Mouse (Mus musculus) brown adipose tissue, adult 24 weeks (tissue): ENCODE measurements around the gene Adam11. TPM values are rescaled to one million over a fixed set of nuclear protein-coding genes. Genes with fewer than 3 reads are reported as not detected.
A peak's percentile ranks its signal among the peaks of the same experiment; 100 is the strongest.

Experiments used
- H3K27ac ChIP-seq: fragments of 200-500 bp; replicated peaks from 2 replicates; pipeline ENCODE4 v1.5.1; 2012; ENCODE audit warnings: low read depth, mild to moderate bottlenecking, low read length
- H3K4me1 ChIP-seq: fragments of 200-500 bp; 2 replicates; pipeline ENCODE4 v1.6.1; 2012; ENCODE audit warnings: low read length, mixed read lengths; ENCODE audit not compliant: control insufficient read depth, insufficient read depth, insufficient read length
- H3K4me3 ChIP-seq: fragments of 200-500 bp; 2 replicates; pipeline ENCODE4 v1.5.1; 2012; ENCODE audit warnings: low read depth, mild to moderate bottlenecking, low read length, moderate library complexity; ENCODE audit not compliant: insufficient read depth
- polyA plus RNA-seq: library from polyadenylated mRNA; stranded (reverse); fragments of >200 nt; gene quantifications from 2 replicates; pipeline ENCODE4 v1.2.4, GENCODE M21; 2012; ENCODE audit not compliant: missing spikeins, insufficient read depth, insufficient read length

Adam11 gene
- polyA plus RNA-seq, 1 experiment: 0.59 TPM

DNA sequence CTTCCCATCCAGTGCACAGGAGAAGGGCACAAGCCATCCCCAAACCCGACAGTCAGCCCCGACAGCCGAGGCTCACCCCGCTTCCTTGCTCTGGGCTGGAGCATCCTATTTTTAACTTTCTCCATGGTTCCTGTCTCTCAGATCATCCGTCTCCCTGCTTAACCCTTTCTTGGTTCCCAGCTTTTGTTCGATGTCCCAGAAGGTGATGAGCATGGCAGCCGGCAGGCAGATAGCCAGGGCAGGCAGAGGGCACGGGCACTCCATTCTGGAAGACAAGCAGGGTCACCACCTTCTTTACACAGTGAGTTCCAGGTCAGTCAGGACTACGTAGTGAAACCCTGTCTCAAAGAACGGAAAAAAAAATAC lies 19.7 kb downstream of the Adam11 start:
- peaks cover 20% of the 10 kb centered on the region for H3K4me1 ChIP-seq

DNA sequence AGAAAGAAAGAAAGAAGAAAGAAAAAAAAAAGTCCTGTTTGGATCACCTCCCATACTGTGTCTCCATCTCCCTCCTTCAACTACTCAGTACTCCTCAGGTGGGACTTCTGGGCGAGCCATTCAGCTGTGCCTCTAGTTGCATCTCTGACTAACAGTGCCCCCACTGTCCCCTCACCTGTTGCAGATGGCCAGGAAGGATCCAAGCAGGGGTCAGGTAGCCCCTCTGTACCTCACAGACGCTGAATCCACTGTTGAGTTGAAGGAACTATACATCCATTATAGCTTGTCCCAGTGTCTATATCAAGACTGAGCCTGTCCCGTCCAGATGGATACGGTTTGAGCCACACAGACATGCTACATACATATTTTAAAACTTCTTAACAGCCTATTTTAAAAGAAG lies 20.3 kb downstream of the Adam11 start:
- peaks cover 20% of the 10 kb centered on the region for H3K4me1 ChIP-seq
- no peak overlapping the region for H3K27ac ChIP-seq
- no peak overlapping the region for H3K4me3 ChIP-seq

More for the DNA sequence above, 19.7 kb downstream of the Adam11 start:
- H3K27ac ChIP-seq: peak overlapping the region; percentile 93
- no peak overlapping the region for H3K4me3 ChIP-seq

DNA sequence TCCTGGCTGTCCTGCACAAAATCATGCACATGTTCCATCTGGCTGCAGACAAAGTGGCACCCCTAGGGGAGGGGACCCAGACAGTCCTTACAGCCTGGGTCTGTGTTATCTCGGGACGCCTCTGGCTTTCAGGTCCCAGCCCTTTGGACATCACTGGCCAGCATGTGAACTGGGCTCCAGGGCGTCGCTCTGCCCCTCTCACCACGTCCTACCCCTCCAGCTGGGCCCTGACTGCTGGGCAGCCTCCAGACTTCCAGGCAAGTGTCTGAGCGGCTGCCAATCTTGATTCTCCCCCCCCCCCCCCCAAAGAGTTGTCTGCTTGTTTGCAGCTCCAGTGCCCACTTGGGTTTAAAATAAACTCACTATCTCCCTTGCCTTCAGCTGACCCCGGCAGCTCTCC lies 22.2 kb downstream of the Adam11 start:
- H3K27ac ChIP-seq: no peak overlapping the region
- no peak overlapping the region for H3K4me3 ChIP-seq
- H3K4me1 ChIP-seq: peaks cover 14% of the 10 kb centered on the region

DNA sequence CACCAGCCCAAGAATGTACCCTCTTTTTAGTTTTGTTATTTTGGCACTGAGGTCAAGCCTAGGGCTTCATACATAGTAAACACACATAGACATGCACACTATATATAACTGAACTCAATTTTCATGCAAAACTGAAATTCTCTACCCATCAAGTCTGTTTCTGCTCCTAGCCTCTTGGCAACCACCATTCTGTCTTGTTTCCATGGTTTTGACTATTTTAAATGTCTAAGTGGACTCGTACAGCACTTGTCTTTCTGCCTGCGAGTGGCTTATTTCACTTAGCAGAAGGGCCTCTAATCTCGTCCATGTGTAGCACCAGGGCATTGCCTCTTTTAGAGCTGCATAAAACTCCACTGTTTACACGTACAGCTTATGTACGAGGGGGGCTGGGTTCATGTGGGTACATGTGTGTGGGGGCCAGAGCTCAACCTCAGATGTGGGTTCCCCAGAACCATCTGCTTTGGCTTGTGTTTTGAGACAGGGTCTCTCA lies 26.5 kb downstream of the Adam11 start:
- H3K4me1 ChIP-seq: peaks cover 3% of the 10 kb centered on the region
- H3K4me3 ChIP-seq: no peak overlapping the region
- no peak overlapping the region for H3K27ac ChIP-seq

DNA sequence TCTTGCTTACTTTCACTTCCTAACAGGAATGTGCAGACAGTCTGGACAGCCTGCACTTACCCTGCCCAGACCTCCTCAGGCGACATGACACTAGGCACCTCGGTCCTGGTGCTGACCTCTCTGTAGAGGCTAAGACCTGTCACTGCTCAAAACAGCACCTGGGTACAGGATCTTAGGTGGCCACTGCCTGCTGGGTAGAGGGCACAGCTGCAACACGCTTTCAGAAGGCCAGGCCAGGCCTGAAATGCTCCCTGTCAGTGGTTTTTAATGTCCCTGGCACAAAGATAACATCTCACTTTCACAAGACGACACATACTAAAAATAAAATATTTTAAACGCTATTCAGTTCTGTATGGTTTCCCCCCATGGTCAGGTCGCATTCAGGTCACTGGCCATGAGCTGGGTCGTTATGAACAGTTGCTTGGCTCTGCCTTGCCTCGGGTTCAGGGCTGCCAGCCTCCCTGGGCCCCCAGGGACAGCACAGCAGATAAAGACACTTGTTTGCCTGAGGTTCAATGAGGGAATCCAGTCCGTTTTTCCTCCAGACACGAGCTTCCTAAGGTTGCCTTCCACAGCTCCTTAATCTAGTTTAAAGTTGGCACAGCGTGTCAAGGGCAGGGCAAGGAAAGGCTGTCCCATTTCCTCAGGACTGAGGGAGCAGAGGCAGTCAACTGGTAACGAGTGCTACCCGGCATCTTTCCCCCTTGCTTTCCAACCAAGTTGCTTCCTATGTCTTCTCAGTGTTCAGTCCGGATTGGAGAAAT lies 30.6 kb downstream of the Adam11 start:
- H3K4me1 ChIP-seq: peaks cover 3% of the 10 kb centered on the region
- H3K4me3 ChIP-seq: no peak overlapping the region
- peak overlapping the region; percentile 30; the same call in 1 of the 2 replicates for H3K27ac ChIP-seq

DNA sequence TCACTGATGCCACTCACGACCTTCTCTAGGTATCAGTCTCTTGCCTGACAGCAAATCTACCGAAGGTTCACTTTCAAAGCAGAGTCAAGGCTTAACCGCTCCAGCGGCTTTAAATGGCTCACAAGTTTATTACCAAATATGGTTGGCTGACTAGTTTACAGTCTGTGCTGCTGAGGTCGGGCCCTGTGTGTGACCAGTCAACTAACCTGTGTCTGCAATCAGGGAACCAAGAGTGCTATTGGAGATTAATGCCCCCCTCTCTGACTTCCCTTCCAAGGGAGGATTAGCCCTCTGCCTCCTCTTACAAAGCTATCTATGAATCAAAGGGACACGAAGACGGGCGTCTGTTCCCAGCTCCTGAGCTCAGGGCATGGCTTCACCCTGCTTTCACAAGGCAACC lies 32.9 kb downstream of the Adam11 start:
- peaks cover 3% of the 10 kb centered on the region for H3K4me1 ChIP-seq
- H3K4me3 ChIP-seq: no peak overlapping the region
- H3K27ac ChIP-seq: no peak overlapping the region

DNA sequence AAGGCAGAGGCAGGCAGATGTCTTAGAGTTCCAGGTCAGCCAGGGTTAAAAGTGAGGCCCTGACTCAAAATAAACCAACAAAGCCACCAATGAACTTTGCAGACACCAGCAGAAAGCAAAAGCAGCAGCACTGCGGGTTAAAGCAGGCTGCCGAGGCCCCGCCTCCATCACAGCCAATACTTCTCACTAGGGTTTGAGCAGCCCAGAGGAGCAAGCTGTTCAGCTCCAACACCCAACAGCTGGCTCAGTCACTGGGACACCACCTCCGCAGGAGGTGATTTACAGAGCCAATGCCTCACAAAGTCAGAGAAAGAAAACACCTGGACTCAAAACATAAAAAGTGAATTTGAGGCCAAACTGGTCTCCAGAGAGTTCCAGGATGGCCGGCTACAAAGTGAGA lies 42.2 kb downstream of the Adam11 start:
- no peak overlapping the region for H3K27ac ChIP-seq
- H3K4me1 ChIP-seq: no peaks in the 10 kb centered on the region
- H3K4me3 ChIP-seq: no peak overlapping the region

DNA sequence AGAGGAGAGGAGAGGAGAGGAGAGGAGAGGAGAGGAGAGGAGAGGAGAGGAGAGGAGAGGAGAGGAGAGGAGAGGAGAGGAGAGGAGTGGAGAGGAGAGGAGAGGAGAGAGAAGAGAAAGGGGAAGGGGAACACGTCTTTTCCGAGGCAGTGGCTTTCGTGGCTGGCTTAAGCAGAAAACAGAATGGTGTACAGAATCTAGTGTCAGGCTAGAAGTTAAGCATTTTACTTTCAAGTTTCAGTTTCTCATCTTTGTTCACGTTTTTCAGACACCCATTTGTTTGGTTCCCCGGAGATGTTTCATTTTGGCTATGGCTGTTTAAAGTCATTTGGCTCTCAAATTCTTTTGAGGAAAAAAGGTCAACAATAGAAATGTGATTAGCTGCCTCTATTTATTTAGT lies 47.0 kb downstream of the Adam11 start:
- Histone ChIP-seq H3K27ac (no peak overlapping the region), H3K4me1 (0 out of 2 replicates have a peak, but pooled peaks cover 2% of the 10 kb centered on the region), H3K4me3 (no peak overlapping the region)

DNA sequence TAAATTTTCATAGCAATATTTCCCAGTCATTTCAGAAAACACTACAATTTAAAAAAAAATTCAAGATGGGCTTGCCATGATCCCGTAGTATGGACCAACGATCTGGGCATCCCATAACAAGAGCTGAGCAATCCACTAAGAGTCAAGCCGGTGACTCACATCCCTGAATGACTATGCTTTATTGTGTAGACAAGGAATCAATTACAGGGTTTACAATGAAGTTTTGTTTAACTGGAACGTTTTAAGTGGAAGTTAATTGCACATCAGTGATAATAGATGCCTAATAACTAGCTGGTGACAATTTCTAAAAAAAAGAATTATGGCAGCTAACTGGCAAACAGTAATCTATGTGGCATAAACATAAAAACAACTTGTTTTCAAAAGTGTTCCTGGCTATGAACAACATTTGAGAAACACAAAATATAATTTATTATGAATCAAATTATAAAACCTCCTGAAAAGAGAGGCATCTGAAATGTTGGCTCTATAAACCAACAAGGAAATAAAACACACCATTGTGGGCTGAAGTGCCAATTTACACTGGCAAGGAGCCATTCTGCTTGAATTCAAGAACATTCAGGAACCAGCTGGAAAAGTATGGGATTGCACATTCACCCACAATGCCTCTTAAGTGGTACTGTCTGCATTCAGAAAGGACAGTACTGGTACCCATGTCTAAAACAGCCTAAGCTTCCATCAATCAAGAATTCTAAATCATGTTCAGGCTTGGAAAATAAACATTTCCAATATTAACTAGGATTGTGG lies 49.7 kb downstream of the Adam11 start:
- H3K4me1 ChIP-seq: 0 out of 2 replicates have a peak, but pooled peaks cover 2% of the 10 kb centered on the region
- no peak overlapping the region for H3K4me3 ChIP-seq
- H3K27ac ChIP-seq: no peak overlapping the region

DNA sequence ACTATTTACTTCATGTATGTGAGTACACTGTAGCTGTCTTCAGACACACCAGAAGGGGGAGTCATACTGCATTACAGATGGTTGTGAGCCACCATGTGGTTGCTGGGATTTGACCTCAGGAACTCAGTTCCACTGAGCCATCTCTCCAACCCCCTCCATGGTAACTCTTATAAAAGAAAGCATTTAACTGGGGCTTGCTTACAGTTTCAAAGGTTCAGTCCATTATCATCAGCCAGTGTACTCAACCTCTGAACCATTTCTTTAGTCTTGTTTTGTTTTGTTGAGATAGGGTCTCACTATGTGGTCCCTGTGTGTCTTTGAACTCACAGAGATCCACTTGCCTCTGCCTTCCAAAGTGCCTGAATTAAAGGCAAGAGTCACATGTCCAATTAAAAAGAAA lies 53.6 kb downstream of the Adam11 start:
- Histone ChIP-seq H3K27ac (no peak overlapping the region), H3K4me1 (0 out of 2 replicates have a peak, but pooled peaks cover 2% of the 10 kb centered on the region), H3K4me3 (no peak overlapping the region)

DNA sequence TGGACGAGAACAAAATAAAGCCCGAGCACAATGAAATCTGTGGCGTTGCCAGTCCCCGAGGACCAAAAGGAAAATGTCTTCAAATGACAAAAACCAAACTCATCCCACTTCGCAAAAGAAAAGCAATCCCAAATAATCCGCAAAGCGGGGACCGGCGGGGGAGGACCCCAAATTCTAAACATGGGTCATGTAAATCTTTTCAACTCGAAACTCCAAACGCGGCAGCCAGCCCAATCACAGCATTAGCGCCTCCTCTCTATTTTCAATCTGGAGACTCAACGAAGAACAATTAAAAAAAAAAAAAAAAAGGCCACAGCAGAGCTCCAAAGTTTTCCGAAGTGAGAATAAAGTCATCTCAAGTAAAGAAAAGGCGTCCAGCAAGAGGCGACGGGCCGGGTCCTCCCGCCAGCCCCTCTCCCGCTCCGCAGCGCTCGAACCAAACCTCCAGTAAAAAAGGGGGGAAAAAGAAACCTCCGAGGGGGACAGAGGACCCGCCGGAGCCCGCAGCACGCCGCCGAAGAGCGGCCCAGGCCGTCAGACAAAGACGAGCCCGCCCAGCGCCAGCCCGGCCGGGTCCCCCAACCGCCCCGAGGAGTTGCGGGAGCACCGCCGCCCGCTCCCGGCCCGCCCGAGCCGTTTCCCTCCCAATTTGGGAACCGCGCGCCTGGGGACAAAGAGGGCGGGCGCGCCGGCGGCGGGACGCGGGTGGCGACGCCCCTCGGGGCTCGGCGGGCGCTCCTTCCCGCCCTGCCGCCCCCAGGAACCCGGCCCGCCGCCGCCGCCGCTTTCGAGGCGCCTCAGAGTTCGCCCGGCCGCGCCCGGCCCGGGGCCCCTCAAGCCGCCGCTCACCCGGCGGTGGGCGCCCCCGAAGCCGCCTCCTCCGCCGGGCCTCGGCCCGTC lies 57.1 kb downstream of the Adam11 start:
- no peaks in the 10 kb centered on the region for H3K4me1 ChIP-seq
- peak overlapping the region; percentile 60 for H3K27ac ChIP-seq
- peak overlapping the region; percentile 55 for H3K4me3 ChIP-seq

DNA sequence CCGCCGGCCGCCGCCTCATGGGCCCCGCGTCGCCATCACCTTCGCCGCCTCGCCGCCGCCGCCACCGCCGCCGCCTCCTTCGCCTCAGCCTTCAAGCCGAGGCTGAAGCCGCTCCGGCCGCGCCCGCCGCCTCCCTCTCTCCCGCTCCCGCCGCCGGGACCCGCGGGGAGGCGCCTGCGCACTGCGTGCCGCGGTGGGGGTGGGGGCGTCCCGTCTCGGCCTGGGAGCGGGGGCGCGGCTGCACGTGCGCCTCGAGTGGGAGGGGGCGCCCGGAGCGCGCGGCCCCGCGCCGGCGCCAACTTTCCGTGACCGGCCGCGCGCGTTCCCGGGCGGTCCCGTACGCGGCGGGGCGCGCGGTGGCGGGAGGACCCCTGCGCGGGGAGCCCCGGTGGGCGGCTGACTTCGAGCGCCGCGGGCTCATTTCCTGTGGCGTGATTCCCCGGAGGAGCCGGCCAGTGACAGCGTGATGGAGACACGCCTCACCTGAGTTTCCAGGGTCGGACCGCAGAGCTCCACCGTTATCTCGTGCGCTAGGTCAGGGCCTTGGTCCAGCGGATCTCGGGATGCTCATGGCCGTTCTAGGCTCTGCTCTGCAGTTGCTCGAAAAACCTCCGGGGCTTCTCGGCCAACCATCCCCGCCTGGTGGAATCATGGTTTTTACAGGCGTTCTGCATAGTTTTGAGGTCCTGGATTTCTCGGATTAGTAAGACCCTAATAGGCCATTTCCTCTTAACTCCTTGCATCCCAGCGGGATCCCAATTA lies 58.0 kb downstream of the Adam11 start, which contains the start of gene Gjc1:
Gene Gjc1, minus strand, starts transcription at position 680 of the 762 bp plus-strand sequence.
- peak within 1 kb of the TSS; percentile 55 for H3K4me3 ChIP-seq
- no peaks in the 10 kb centered on the region for H3K4me1 ChIP-seq
- peak within 1 kb of the TSS; percentile 60; the same call in 1 of the 2 replicates for H3K27ac ChIP-seq

DNA sequence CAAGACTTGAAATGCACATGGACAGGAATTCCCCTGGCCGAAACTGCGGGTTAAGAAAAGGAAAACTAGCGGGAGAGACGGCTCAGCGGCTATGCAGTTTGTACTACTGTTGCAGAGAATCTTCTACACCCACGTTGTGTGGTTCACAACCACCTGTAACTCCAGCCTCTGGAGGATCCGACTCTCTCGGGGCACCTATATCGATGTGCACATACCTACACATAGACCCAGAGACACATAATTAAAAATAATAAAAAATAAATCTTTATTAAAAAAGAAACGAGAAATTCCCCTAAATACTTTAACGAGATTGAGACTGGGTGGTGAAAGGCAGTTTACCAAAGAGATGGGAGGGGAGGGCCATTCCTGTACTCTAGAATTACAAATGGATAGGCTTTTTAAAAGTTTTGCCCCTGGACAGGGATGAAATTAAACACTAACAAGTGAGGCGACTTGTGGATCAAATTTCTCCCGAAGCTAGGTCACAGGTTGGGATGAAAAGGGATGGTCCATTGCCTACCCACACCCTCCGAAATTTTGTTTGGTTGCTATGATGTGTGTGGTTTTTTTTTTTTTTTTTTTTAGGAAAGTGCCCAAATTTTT lies 58.6 kb downstream of the Adam11 start:
- peak overlapping the region; percentile 55 for H3K4me3 ChIP-seq
- no peaks in the 10 kb centered on the region for H3K4me1 ChIP-seq
- peak overlapping the region; percentile 3; the same call in 1 of the 2 replicates for H3K27ac ChIP-seq

DNA sequence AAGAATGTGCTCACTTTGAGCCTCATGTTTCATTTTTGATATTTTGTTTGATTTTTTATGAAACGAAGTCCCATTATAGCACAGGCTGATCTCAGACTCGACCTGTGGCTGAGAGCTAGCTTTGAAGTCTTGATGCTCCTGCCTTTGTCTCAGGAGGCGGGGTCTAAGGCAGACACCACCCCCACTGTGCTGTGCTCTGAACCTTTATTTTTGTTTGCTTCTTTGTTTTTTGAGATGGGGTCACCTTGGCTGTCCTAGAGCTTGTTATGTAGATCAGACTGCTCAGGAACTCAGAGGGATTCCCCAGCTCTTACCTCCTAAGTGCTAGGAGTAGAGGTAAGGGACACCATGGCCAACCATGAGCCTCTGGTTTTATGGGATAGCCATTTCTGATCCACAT lies 59.2 kb downstream of the Adam11 start:
- Histone ChIP-seq H3K4me3 (no peak overlapping the region), H3K27ac (no peak overlapping the region)

More for the DNA sequence above, 59.2 kb downstream of the Adam11 start:
- no peaks in the 10 kb centered on the region for H3K4me1 ChIP-seq
